Mouse (Mus musculus): Measurements from ENCODE around the gene Itk. TPM values are rescaled to one million over a fixed set of nuclear protein-coding genes. Genes with fewer than 3 reads are reported as not detected.

Gene Itk
- polyA plus RNA-seq, 1 experiment from 2014 or later = not detected

GRCm38 (mm10) chr11:46348416-46348815 is 40.9 kb downstream of the Itk start:
- Histone ChIP-seq H3K4me1 (ENCODE audit: control insufficient read depth, insufficient read depth, low read length) (no peaks in the 10 kb centered on the region), H3K9ac (ENCODE audit: low read depth, low read length) (no peak overlapping the region), H3K4me3 (ENCODE audit: low read depth, low read length) (no peak overlapping the region), H3K9me3 (replicated peaks; ENCODE audit: control insufficient read depth, low read length, poor library complexity, severe bottlenecking) (no peaks in the 10 kb centered on the region), H3K36me3 (ENCODE audit: control insufficient read depth, insufficient read depth, low read length) (no peaks in the 10 kb centered on the region), H3K27me3 (ENCODE audit: control insufficient read depth, insufficient read depth, low read depth, low read length) (no peaks in the 10 kb centered on the region), H3K4me2 (ENCODE audit: low read length) (no peak overlapping the region), H3K27ac (ENCODE audit: low read length) (no peak overlapping the region)
- 87% methylated on average over 3 of the region's 3 CpGs for WGBS
- no peak for ATAC-seq

- Histone ChIP-seq H3K27me3 (ENCODE audit: control insufficient read depth, insufficient read depth, low read depth, low read length) (no peaks in the 10 kb centered on the region), H3K9ac (ENCODE audit: low read depth, low read length) (no peak overlapping the region), H3K4me3 (ENCODE audit: low read depth, low read length) (no peak overlapping the region), H3K27ac (ENCODE audit: low read length) (no peak overlapping the region), H3K9me3 (replicated peaks; ENCODE audit: control insufficient read depth, low read length, poor library complexity, severe bottlenecking) (no peaks in the 10 kb centered on the region), H3K36me3 (ENCODE audit: control insufficient read depth, insufficient read depth, low read length) (no peaks in the 10 kb centered on the region), H3K4me2 (ENCODE audit: low read length) (no peak overlapping the region), H3K4me1 (ENCODE audit: control insufficient read depth, insufficient read depth, low read length) (no peaks in the 10 kb centered on the region)
- ATAC-seq = no peak
- 89% methylated on average over 5 of the region's 5 CpGs for WGBS
Measured at GRCm38 (mm10) chr11:46347756-46348155, 41.6 kb downstream of the Itk start.

DNA sequence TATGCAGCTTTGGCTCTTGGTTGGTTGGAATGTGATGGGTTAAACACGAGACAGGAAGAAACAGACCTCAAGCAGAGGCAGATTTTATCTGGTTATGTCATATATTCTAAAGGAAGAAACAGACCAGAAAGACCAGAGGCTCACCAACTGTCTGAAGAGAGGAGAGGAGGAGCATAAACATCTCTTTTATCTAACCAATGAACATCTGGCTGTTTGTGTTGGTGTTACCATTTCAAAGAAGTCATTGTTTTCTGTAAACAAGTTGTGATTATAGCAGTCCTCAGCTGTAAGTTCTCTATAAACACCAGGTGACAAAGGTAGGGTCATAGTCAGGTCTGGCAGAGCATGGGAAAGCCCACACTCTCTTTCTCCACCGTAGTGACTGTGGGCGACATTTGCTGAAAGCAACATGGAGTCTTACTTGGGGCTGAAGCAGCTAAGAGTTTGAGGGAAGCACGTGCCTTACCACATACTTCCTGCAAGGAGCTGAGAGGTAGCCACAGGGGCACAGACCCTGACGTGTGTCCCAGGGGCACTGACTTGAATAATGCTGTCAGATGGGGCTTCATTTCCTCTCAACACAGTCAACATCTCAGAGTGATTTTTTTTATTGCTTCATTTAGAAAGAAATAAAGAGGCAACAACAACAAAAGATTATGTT is 45.3 kb downstream of the Itk start:
- ATAC-seq = no peak
- Histone ChIP-seq H3K9ac (ENCODE audit: low read depth, low read length) (no peak overlapping the region), H3K4me3 (ENCODE audit: low read depth, low read length) (no peak overlapping the region), H3K36me3 (ENCODE audit: control insufficient read depth, insufficient read depth, low read length) (no peaks in the 10 kb centered on the region), H3K4me1 (ENCODE audit: control insufficient read depth, insufficient read depth, low read length) (no peaks in the 10 kb centered on the region), H3K4me2 (ENCODE audit: low read length) (no peak overlapping the region), H3K27ac (ENCODE audit: low read length) (no peak overlapping the region), H3K9me3 (replicated peaks; ENCODE audit: control insufficient read depth, low read length, poor library complexity, severe bottlenecking) (no peaks in the 10 kb centered on the region), H3K27me3 (ENCODE audit: control insufficient read depth, insufficient read depth, low read depth, low read length) (no peaks in the 10 kb centered on the region)
- 63% methylated on average over 5 of the region's 5 CpGs for WGBS

DNA sequence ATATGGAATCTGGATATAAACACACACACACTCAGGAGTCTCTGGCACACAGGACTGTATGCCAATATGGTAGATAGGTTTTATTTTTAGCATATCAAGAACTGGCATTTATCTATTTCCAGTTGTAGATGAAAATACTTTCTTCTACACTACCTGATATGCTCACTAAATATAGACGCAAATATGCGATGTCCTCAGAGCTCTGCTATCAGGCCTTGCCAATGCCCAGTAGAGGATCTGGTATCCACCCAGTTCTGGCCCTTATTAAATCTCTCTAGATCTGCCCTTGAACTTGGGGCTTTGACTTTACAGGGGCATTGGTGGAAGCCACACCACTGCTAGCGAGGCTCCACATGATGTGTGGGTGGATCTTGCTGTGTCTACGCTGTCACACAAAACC is 47.4 kb downstream of the Itk start:
- ATAC-seq = no peak
- Histone ChIP-seq H3K4me3 (ENCODE audit: low read depth, low read length) (no peak overlapping the region), H3K36me3 (ENCODE audit: control insufficient read depth, insufficient read depth, low read length) (no peaks in the 10 kb centered on the region), H3K27ac (ENCODE audit: low read length) (no peak overlapping the region), H3K4me2 (ENCODE audit: low read length) (no peak overlapping the region), H3K9ac (ENCODE audit: low read depth, low read length) (no peak overlapping the region), H3K9me3 (replicated peaks; ENCODE audit: control insufficient read depth, low read length, poor library complexity, severe bottlenecking) (no peaks in the 10 kb centered on the region), H3K27me3 (ENCODE audit: control insufficient read depth, insufficient read depth, low read depth, low read length) (no peaks in the 10 kb centered on the region), H3K4me1 (ENCODE audit: control insufficient read depth, insufficient read depth, low read length) (no peaks in the 10 kb centered on the region)
- 94% methylated on average over 4 of the region's 4 CpGs for WGBS

GRCm38 (mm10) chr11:46336020-46336419 is 53.3 kb downstream of the Itk start:
- no peak overlapping the region for H3K9ac ChIP-seq (ENCODE audit: low read depth, low read length)
- H3K4me2 ChIP-seq (ENCODE audit: low read length) = no peak overlapping the region
- H3K4me3 ChIP-seq (ENCODE audit: low read depth, low read length) = no peak overlapping the region
- no peak for ATAC-seq
- H3K27me3 ChIP-seq (ENCODE audit: control insufficient read depth, insufficient read depth, low read depth, low read length) = no peaks in the 10 kb centered on the region
- no peaks in the 10 kb centered on the region for H3K9me3 ChIP-seq (replicated peaks; ENCODE audit: control insufficient read depth, low read length, poor library complexity, severe bottlenecking)
- no peaks in the 10 kb centered on the region for H3K4me1 ChIP-seq (ENCODE audit: control insufficient read depth, insufficient read depth, low read length)
- H3K27ac ChIP-seq (ENCODE audit: low read length) = no peak overlapping the region
- H3K36me3 ChIP-seq (ENCODE audit: control insufficient read depth, insufficient read depth, low read length) = no peaks in the 10 kb centered on the region
- WGBS = 94% methylated on average over 5 of the region's 5 CpGs

DNA sequence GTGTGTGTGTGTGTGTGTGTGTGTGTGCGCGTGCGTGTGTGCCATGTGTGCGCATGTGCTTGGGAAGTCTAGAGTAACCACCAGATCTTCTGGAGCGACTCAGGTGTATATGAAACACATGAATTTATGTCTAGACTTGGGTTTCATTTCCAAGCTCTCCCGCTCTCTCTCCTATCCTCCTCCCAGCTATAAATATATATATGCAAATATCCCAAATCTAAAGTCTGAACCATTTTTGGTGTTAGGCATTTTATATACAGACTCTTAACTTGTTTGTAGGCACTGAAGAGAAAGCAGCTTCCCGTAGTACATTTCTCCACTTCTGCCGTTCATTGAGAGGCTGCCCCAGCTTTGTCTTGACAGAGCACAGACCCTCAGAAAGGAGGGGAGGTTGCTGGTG is 57.1 kb downstream of the Itk start:
- no peaks in the 10 kb centered on the region for H3K36me3 ChIP-seq (ENCODE audit: control insufficient read depth, insufficient read depth, low read length)
- H3K4me2 ChIP-seq (ENCODE audit: low read length) = no peak overlapping the region
- H3K9me3 ChIP-seq (replicated peaks; ENCODE audit: control insufficient read depth, low read length, poor library complexity, severe bottlenecking) = no peaks in the 10 kb centered on the region
- H3K27me3 ChIP-seq (ENCODE audit: control insufficient read depth, insufficient read depth, low read depth, low read length) = no peaks in the 10 kb centered on the region
- H3K4me1 ChIP-seq (ENCODE audit: control insufficient read depth, insufficient read depth, low read length) = no peaks in the 10 kb centered on the region
- no peak overlapping the region for H3K4me3 ChIP-seq (ENCODE audit: low read depth, low read length)
- H3K9ac ChIP-seq (ENCODE audit: low read depth, low read length) = no peak overlapping the region
- H3K27ac ChIP-seq (ENCODE audit: low read length) = no peak overlapping the region
- ATAC-seq = no peak
- 89% methylated on average over 8 of the region's 8 CpGs for WGBS

- 93% methylated on average over 16 of the region's 16 CpGs for WGBS
- no peaks in the 10 kb centered on the region for H3K36me3 ChIP-seq (ENCODE audit: control insufficient read depth, insufficient read depth, low read length)
- no peak overlapping the region for H3K4me2 ChIP-seq (ENCODE audit: low read length)
- H3K9me3 ChIP-seq (replicated peaks; ENCODE audit: control insufficient read depth, low read length, poor library complexity, severe bottlenecking) = no peaks in the 10 kb centered on the region
- H3K27ac ChIP-seq (ENCODE audit: low read length) = no peak overlapping the region
- H3K4me1 ChIP-seq (ENCODE audit: control insufficient read depth, insufficient read depth, low read length) = no peaks in the 10 kb centered on the region
- H3K4me3 ChIP-seq (ENCODE audit: low read depth, low read length) = no peak overlapping the region
- H3K27me3 ChIP-seq (ENCODE audit: control insufficient read depth, insufficient read depth, low read depth, low read length) = no peaks in the 10 kb centered on the region
- ATAC-seq = no peak
- H3K9ac ChIP-seq (ENCODE audit: low read depth, low read length) = no peak overlapping the region
Measured at GRCm38 (mm10) chr11:46326271-46327015, 62.9 kb downstream of the Itk start.

DNA sequence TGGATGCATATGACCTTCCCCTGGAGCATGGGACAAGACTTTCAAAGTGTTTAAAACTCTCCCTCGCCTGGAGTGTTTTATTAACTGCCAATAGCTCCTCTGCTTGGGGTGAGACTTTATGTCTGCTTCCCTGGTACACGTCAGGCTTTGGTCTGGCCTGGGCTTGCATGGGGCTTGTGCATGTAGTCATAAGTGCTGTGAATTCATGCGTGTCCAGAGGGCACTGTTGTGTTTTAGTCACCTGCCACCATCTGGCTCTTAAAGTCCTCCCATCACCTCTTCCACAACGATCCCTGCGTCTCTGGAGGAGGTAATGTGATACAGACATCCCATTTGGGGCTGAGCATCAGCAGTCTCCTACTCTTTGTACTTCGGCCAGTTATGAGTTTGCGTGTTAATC is 67.8 kb downstream of the Itk start:
- no peaks in the 10 kb centered on the region for H3K4me1 ChIP-seq (ENCODE audit: control insufficient read depth, insufficient read depth, low read length)
- H3K36me3 ChIP-seq (ENCODE audit: control insufficient read depth, insufficient read depth, low read length) = no peaks in the 10 kb centered on the region
- H3K4me3 ChIP-seq (ENCODE audit: low read depth, low read length) = no peak overlapping the region
- H3K4me2 ChIP-seq (ENCODE audit: low read length) = no peak overlapping the region
- no peaks in the 10 kb centered on the region for H3K9me3 ChIP-seq (replicated peaks; ENCODE audit: control insufficient read depth, low read length, poor library complexity, severe bottlenecking)
- ATAC-seq = no peak
- 86% methylated on average over 7 of the region's 7 CpGs for WGBS
- no peak overlapping the region for H3K27ac ChIP-seq (ENCODE audit: low read length)
- H3K27me3 ChIP-seq (ENCODE audit: control insufficient read depth, insufficient read depth, low read depth, low read length) = no peaks in the 10 kb centered on the region
- no peak overlapping the region for H3K9ac ChIP-seq (ENCODE audit: low read depth, low read length)

DNA sequence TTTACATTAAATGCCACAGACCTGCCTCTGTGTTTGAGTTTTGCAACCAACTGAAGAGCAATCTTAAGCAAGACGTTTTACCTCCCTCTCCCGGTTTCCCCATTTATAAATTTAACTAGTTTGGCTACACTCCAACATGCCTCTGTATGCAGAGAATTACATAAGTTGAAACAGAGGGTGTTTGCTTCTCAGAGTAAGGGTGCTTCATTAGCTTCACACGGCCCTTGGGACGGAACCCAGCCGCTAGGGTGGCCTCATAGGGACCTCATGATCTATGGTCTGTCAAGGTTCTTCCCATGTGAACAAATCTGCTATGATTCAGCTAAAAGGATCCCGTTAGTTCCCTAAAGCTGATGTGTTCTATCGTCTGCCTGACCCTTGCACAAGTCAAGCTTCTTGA is 74.8 kb downstream of the Itk start:
- H3K27ac ChIP-seq (ENCODE audit: low read length) = no peak overlapping the region
- H3K4me3 ChIP-seq (ENCODE audit: low read depth, low read length) = no peak overlapping the region
- peaks cover 17% of the 10 kb centered on the region for H3K4me1 ChIP-seq (ENCODE audit: control insufficient read depth, insufficient read depth, low read length)
- no peaks in the 10 kb centered on the region for H3K27me3 ChIP-seq (ENCODE audit: control insufficient read depth, insufficient read depth, low read depth, low read length)
- H3K9me3 ChIP-seq (replicated peaks; ENCODE audit: control insufficient read depth, low read length, poor library complexity, severe bottlenecking) = no peaks in the 10 kb centered on the region
- H3K4me2 ChIP-seq (ENCODE audit: low read length) = no peak overlapping the region
- ATAC-seq = no peak
- 76% methylated on average over 7 of the region's 7 CpGs for WGBS
- H3K9ac ChIP-seq (ENCODE audit: low read depth, low read length) = no peak overlapping the region
- no peaks in the 10 kb centered on the region for H3K36me3 ChIP-seq (ENCODE audit: control insufficient read depth, insufficient read depth, low read length)

Data from midbrain, embryonic 16.5 days (tissue).